Mouse (Mus musculus) 3134 (cell line): Measurements from ENCODE around the gene Tgm2.

Experiments
- DNase-seq: peaks from one replicate; pipeline ENCODE4 v3.0.0-alpha.2; 2011; ENCODE audit warnings: low spot score; ENCODE audit not compliant: insufficient read length; ENCODE audit errors: extremely low read depth

Tgm2 gene

DNA sequence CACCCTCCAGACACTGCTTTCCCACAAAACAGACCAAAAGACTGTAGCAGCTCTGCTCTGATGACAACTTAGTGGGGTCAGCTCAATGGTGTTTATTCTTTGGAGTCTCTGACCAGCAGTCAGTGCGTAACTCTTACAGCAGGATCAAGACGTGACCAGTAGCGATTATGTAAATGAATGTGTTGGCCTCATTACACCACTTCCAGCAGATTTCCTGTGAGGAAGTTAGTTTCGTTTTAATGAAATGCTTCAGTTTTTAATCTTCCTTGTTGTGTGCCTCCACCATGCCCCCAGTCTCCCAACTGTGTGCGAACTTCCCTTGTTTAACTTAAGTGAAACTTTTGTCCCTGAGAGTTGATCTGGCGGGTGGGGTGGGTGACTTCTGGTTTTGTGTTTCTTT is 69.5 kb downstream of the Tgm2 start:
- no peak for DNase-seq

DNA sequence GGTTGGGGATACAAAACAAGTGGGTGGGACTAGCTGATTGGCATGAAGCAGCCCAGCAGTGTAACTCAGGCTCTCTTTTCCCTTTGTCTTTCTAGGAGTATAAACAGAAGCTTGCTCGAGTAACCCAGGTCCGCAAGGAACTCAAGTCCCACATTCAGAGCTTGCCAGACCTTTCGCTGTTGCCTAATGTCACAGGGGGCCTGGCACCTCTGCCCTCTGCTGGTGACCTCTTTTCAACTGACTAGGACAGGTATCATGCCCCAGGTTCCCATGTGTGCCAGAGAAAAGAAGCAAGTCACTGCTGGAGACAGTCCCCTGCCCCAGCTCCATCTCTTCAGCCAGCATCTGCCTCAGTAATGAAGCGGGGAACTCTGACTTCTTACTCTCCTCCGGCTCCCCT is 71.4 kb downstream of the Tgm2 start:
- DNase-seq: no peak

DNA sequence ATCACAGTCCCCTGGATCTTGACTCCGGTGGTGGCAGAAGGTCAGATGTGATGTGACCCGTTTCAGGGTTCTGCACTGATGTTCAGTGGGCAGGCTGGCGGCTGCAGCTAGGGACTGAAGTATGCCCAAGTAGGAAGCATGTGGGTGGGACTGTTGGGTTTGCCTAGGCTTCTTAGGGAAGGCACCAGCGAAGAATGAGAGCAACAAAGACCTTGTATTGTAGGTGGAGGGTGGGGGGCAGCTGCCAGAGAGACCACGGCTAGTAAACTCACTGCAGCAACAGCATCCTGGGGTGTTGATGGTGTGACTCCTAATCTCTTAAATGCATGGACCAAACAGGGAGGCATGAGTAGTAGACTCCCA is 74.6 kb downstream of the Tgm2 start:
- no peak for DNase-seq

DNA sequence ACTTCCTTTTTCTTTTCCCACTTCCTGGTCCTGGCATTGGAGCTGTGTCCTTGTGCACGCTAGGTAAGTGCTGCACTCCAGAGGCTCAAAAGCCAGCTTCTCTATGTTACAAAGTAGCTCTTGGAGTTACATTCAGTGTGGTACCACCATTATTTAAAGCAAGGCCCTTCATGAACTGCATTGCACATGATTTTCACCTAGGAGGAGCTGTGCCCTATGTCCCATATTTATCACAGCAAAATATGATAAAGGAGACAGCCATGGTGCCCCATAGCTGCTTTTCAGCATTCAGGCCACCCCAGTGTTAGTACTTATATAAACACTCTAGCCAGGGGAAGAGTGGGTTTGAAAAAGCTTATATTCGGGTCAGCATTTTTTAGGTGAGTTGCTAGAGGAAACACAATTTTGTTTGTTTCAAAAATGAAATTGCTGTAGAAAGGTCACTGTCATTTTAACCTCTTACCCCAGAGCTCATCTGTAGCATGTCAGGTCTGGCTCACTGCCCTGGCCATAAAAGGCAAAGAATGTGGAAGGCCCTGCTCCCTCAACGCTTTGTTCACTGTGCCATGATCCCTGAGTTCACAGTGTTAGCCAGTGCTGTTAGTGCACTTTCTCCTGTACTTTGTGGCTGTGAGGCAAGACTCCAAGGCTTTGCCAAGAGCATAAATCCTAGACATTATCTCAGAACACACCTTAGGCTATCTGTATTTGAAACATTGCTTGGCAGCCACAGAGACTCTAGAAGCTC is 75.2 kb downstream of the Tgm2 start:
- DNase-seq: no peak

DNA sequence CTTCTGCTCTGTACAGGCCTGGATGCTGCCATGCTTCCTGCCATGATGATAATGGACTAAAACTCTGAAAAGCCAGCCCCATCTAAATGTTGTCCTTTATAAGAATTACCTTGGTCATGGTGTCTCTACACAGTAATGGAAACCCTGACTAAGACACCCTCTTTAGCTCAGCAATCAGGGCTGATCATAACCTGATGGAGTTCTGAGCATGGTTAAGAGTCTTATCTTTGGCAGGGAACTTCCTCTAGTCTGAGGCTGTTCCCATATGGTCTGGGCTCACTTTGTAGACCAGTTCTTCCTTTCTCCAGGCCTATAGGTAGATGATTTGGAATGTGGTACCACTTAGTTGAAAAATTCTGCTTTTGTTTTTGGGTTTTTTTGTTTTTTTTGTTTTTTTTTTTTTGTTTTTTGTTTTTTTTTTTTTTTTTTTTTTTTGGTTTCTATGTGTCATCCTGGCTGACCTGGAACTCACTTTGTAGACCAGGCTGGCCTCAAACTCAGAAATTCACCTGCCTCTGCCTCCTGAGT is 77.7 kb downstream of the Tgm2 start:
- no peak for DNase-seq

DNA sequence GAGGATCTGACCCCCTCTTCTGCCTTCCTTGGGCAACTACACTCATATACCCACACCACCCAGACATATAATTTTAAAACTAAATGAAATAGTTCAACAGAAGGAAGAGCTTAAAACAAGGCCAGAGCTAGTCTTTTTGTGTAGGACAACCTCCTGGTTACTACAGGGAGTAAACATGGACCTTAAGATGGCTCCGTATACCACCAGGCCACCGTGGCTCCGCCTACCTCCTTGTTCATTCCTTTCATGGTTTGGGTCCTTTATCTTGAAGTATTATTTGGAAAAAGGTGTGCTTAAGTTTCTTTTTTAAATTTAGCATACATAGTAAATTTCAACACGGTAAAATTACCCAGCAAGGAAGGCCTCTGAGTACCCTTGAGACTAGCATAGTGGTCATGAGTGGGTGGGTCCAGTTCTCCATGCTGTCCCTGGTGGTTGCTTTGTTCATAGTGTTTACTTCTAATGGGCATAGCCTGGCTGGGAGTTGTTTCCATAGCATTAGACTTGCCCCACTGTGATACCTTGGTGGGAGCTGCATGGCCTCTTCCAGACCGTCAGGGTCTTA is 78.9 kb downstream of the Tgm2 start:
- DNase-seq: no peak

DNA sequence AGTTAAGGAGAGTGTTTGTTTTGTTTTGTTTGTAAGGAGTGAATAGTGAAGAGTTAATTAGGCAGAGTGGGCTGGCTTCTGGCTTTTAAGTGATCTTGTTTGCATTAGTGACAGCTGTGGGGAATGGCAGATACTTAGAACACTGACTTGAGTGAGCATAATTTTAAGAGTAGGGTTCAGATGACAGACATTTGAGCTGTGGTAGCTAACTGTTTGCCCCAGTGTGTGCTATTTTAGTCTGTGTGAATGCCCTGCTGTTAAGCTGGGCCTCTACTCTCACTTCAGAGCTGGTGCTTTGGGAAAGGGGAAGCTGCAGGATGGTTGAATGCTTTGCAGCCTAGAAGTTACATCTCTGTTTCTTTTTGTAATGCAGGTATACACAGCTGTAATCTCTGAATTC is 79.8 kb downstream of the Tgm2 start:
- DNase-seq: no peak
